Mouse (Mus musculus) neural tube, embryonic 14.5 days (tissue): ENCODE measurements around the gene Parvb. TPM values are rescaled to one million over a fixed set of nuclear protein-coding genes. Genes with fewer than 3 reads are reported as not detected.

Source experiments
- ATAC-seq: fragments of 200-750 bp; cut with Nextera tagmentation; 2 replicates; pipeline ENCODE4 v1.8.0; 2017; ENCODE audit warnings: low read depth, mild to moderate bottlenecking, moderate TSS enrichment, moderate library complexity
- H3K27ac ChIP-seq: fragments of 300-500 bp; sonication (generic); 2 replicates; pipeline ENCODE4 v1.5.1; 2014; ENCODE audit warnings: low read depth, mild to moderate bottlenecking, control low read depth, low read length, moderate library complexity, mixed read lengths
- H3K27me3 ChIP-seq: fragments of 300-500 bp; sonication (generic); 2 replicates; pipeline ENCODE4 v1.6.1; 2014; ENCODE audit warnings: low read length; ENCODE audit not compliant: control insufficient read depth, insufficient read depth
- H3K36me3 ChIP-seq: fragments of 300-500 bp; sonication (generic); 2 replicates; pipeline ENCODE4 v1.6.1; 2014; ENCODE audit warnings: low read length, mixed read lengths; ENCODE audit not compliant: control insufficient read depth, insufficient read depth
- H3K4me1 ChIP-seq: fragments of 300-500 bp; sonication (generic); 2 replicates; pipeline ENCODE4 v1.6.1; 2014; ENCODE audit warnings: low read length; ENCODE audit not compliant: control insufficient read depth, insufficient read depth
- H3K4me2 ChIP-seq: fragments of 300-500 bp; sonication (generic); 2 replicates; pipeline ENCODE4 v1.6.1; 2014; ENCODE audit warnings: mild to moderate bottlenecking, low read depth, low read length, control low read depth
- H3K4me3 ChIP-seq: fragments of 300-500 bp; sonication (generic); 2 replicates; pipeline ENCODE4 v1.5.1; 2014; ENCODE audit warnings: low read depth, low read length, control low read depth, mixed read lengths
- H3K9ac ChIP-seq: fragments of 300-500 bp; sonication (generic); replicated peaks from 2 replicates; pipeline ENCODE4 v1.6.1; 2014; ENCODE audit warnings: low read depth, mild to moderate bottlenecking, control low read depth, low read length, mixed read lengths
- H3K9me3 ChIP-seq: fragments of 300-500 bp; sonication (generic); 2 replicates; pipeline ENCODE4 v1.6.1; 2016; ENCODE audit warnings: low read length; ENCODE audit not compliant: control insufficient read depth
- WGBS: fragments of 180-500 bp; shearing (Covaris S2); extraction: QIAGEN DNeasy Blood & Tissue Kit; methylation state at CpG from one replicate; pipeline ENCODE4 v1.1.7; 2014; 5-methylcytosine and 5-hydroxymethylcytosine counted together
- polyA plus RNA-seq: library from polyadenylated mRNA; unstranded; fragments of >200 nt; fragmentation: Nextera tagmentation; extraction: Ambion mirVana; gene quantifications from 2 replicates; pipeline ENCODE4 v1.2.1, GENCODE M21; 2014

The Parvb gene
- polyA plus RNA-seq, 1 experiment from 2014 or later: 3.3 TPM

- Histone ChIP-seq H3K9me3 (no peaks in the 10 kb centered on the region), H3K27ac (no peak overlapping the region), H3K4me1 (0 out of 2 replicates have a peak, but pooled peaks cover 6% of the 10 kb centered on the region), H3K36me3 (no peaks in the 10 kb centered on the region), H3K4me3 (no peak overlapping the region), H3K4me2 (no peak overlapping the region), H3K9ac (no peak overlapping the region), H3K27me3 (no peaks in the 10 kb centered on the region)
- WGBS: 51% methylated on average over 7 of the region's 7 CpGs
- no peak for ATAC-seq
These were observed 13.3 kb downstream of the Parvb start for GRCm38 (mm10) chr15:84245104-84245503.

GRCm38 (mm10) chr15:84246195-84246594 lies 14.4 kb downstream of the Parvb start:
- Histone ChIP-seq H3K4me2 (no peak overlapping the region), H3K27me3 (no peaks in the 10 kb centered on the region), H3K9me3 (no peaks in the 10 kb centered on the region), H3K27ac (no peak overlapping the region), H3K4me3 (no peak overlapping the region), H3K36me3 (no peaks in the 10 kb centered on the region), H3K4me1 (peaks cover 12% of the 10 kb centered on the region; the same call in 1 of the 2 replicates), H3K9ac (no peak overlapping the region)
- ATAC-seq: no peak
- WGBS: 89% methylated on average over 6 of the region's 6 CpGs

- Histone ChIP-seq H3K9me3 (no peaks in the 10 kb centered on the region), H3K9ac (no peak overlapping the region), H3K4me1 (peaks cover 15% of the 10 kb centered on the region; the same call in 1 of the 2 replicates), H3K27ac (no peak overlapping the region), H3K4me2 (no peak overlapping the region), H3K36me3 (no peaks in the 10 kb centered on the region), H3K4me3 (no peak overlapping the region), H3K27me3 (no peaks in the 10 kb centered on the region)
- 92% methylated on average over 3 of the region's 3 CpGs for whole genome bisulfite sequencing
- no peak for ATAC-seq
These were observed 15.5 kb downstream of the Parvb start for GRCm38 (mm10) chr15:84247309-84247708.

- WGBS: 24% methylated on average over 13 of the region's 13 CpGs
- no peak overlapping the region for H3K9ac ChIP-seq
- H3K36me3 ChIP-seq: no peaks in the 10 kb centered on the region
- H3K27ac ChIP-seq: no peak overlapping the region
- H3K4me2 ChIP-seq: no peak overlapping the region
- H3K27me3 ChIP-seq: no peaks in the 10 kb centered on the region
- H3K9me3 ChIP-seq: no peaks in the 10 kb centered on the region
- no peak for ATAC-seq
- H3K4me1 ChIP-seq: peaks cover 17% of the 10 kb centered on the region; the same call in 1 of the 2 replicates
- no peak overlapping the region for H3K4me3 ChIP-seq
These were observed 19.4 kb downstream of the Parvb start for GRCm38 (mm10) chr15:84251227-84251626.

- Histone ChIP-seq H3K4me1 (peaks cover 17% of the 10 kb centered on the region; the same call in 1 of the 2 replicates), H3K36me3 (no peaks in the 10 kb centered on the region), H3K27me3 (no peaks in the 10 kb centered on the region; the same call in 1 of the 2 replicates), H3K4me3 (no peak overlapping the region), H3K9me3 (no peaks in the 10 kb centered on the region), H3K4me2 (no peak overlapping the region), H3K27ac (no peak overlapping the region), H3K9ac (no peak overlapping the region)
- ATAC-seq: no peak
- whole genome bisulfite sequencing: 86% methylated on average over 7 of the region's 7 CpGs
These were observed 20.8 kb downstream of the Parvb start for GRCm38 (mm10) chr15:84252645-84253044.

GRCm38 (mm10) chr15:84253757-84254156 lies 21.9 kb downstream of the Parvb start:
- Histone ChIP-seq H3K36me3 (no peaks in the 10 kb centered on the region), H3K4me3 (no peak overlapping the region), H3K27ac (no peak overlapping the region), H3K9me3 (no peaks in the 10 kb centered on the region), H3K9ac (no peak overlapping the region), H3K27me3 (no peaks in the 10 kb centered on the region; the same call in 1 of the 2 replicates), H3K4me1 (peaks cover 17% of the 10 kb centered on the region; the same call in 1 of the 2 replicates), H3K4me2 (no peak overlapping the region)
- WGBS: 43% methylated on average over 11 of the region's 11 CpGs
- ATAC-seq: no peak

GRCm38 (mm10) chr15:84254387-84254786 lies 22.5 kb downstream of the Parvb start:
- ATAC-seq: no peak
- 63% methylated on average over 8 of the region's 8 CpGs for WGBS
- peaks cover 17% of the 10 kb centered on the region; the same call in 1 of the 2 replicates for H3K4me1 ChIP-seq
- no peaks in the 10 kb centered on the region for H3K36me3 ChIP-seq
- no peaks in the 10 kb centered on the region; the same call in 1 of the 2 replicates for H3K27me3 ChIP-seq
- H3K4me2 ChIP-seq: no peak overlapping the region
- H3K4me3 ChIP-seq: no peak overlapping the region
- no peaks in the 10 kb centered on the region for H3K9me3 ChIP-seq
- H3K27ac ChIP-seq: no peak overlapping the region
- no peak overlapping the region for H3K9ac ChIP-seq

GRCm38 (mm10) chr15:84256254-84256850 lies 24.5 kb downstream of the Parvb start:
- H3K9me3 ChIP-seq: no peaks in the 10 kb centered on the region
- H3K27ac ChIP-seq: no peak overlapping the region
- H3K4me3 ChIP-seq: no peak overlapping the region
- H3K9ac ChIP-seq: no peak overlapping the region
- no peaks in the 10 kb centered on the region; the same call in 1 of the 2 replicates for H3K27me3 ChIP-seq
- H3K4me2 ChIP-seq: no peak overlapping the region
- 87% methylated on average over 12 of the region's 12 CpGs for WGBS
- H3K4me1 ChIP-seq: peaks cover 14% of the 10 kb centered on the region; the same call in 1 of the 2 replicates
- ATAC-seq: no peak
- H3K36me3 ChIP-seq: no peaks in the 10 kb centered on the region

GRCm38 (mm10) chr15:84256864-84257263 lies 25.0 kb downstream of the Parvb start:
- Histone ChIP-seq H3K4me3 (no peak overlapping the region), H3K9me3 (no peaks in the 10 kb centered on the region), H3K4me2 (no peak overlapping the region), H3K9ac (no peak overlapping the region), H3K27me3 (no peaks in the 10 kb centered on the region; the same call in 1 of the 2 replicates), H3K4me1 (peaks cover 13% of the 10 kb centered on the region; the same call in 1 of the 2 replicates), H3K36me3 (no peaks in the 10 kb centered on the region), H3K27ac (no peak overlapping the region)
- 94% methylated on average over 5 of the region's 5 CpGs for WGBS
- no peak for ATAC-seq
